Mouse (Mus musculus): ENCODE measurements around the gene Cyp2c23.

DNA sequence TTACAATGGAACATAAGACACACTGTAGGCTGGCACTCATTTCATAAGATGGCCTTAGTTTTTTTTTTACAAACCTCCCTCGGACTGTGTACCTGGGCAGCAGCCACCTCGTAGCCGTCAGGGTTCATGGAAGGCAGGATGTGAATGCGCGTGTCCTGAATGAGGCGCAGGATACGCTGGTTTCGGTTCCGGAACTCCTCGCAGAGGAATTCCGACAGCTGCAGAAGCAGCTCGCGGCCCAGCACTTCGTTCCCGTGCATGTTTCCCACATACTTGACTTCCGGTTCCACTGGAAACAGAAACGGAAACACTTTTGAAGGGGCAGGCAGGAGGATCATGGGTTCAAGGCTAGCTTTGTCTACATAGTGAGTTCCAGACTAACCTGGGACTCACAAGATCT lies 48.3 kb downstream of the Cyp2c23 start:
- TF ChIP-seq POLR2A (IDR thresholded peaks at IDR 0.05; ENCODE audit: extremely low read depth, insufficient read depth, low read length), result no peak
- TF ChIP-seq CTCF (IDR thresholded peaks at IDR 0.05; ENCODE audit: extremely low read depth, insufficient read depth, low read length), result no peak
